Mouse (Mus musculus) kidney, postnatal 10 days (tissue): ENCODE measurements around the gene Rnpep.

ENCODE experiments used
- DNase-seq: peaks from one replicate; pipeline ENCODE4 v3.0.0; 2021; ENCODE audit warnings: mixed read lengths

The Rnpep gene

DNA sequence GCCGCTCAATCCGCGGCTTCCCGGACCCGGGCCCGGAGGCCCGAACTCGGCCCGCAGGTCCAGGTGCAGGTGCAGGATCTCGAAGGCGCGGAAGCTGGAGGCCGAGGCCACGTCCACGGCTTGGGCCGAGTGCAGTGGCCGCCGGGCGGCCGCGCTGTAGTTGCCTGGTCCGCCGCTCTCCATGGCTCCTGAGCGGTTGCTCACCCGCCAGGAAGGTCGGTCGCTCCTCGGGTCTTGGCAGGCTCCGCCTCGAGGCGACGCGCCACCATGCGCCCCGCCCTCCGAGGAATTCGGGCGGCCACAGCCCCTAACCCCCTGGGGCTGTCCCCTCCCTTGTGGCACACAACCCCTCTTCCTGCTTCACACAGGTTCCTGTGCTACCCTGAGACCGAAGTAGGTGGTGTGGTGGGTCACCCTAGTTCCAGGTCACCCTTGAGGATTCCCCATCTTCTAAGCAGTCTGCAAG lies at the start of gene Rnpep:
Gene Rnpep, minus strand, starts transcription at position 259 of the 466 bp plus-strand sequence.
- peak; percentile 82 for DNase-seq

GRCm38 (mm10) chr1:135330578-135330977 lies 46.7 kb upstream of the Rnpep start:
- DNase-seq = no peak

DNA sequence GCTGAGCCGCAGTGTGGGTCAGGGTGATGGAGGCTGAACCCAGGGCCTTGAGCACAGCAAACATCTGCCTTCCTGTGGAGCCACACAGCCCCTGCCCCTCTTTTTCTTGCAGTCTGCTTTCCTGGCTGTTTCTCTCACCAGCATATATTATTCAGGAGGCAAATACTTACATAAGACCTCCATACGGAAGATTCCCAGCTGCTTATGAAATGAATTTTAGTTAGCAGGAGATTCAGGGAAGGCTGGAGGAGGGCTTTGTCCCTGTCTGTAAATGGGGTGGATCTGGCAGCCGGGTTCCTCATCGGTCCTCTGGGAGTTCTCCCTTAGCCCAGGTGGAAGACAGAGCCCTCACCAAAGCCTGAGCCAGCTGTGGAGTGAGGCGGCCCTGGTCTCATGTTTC lies 44.5 kb upstream of the Rnpep start:
- no peak for DNase-seq

DNA sequence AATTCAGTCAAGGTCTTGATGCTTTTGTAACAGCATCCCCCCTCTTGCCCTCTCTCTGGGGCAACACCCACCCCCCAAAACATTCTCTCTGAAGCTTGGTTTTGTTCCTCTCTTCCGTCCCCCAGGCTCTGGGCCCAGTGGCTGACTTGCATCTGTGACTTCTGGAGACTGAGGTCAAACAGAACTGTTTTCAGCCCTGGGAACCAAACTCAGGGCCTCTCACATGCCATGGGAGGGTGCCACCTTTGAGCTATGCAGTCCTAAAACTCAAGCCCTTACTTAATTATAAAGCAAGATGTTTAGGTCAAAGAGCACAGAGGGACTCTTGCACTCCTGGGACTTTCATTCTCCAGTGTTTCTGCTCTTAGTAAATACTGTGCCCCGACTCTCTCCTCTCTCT lies 42.0 kb upstream of the Rnpep start:
- no peak for DNase-seq

DNA sequence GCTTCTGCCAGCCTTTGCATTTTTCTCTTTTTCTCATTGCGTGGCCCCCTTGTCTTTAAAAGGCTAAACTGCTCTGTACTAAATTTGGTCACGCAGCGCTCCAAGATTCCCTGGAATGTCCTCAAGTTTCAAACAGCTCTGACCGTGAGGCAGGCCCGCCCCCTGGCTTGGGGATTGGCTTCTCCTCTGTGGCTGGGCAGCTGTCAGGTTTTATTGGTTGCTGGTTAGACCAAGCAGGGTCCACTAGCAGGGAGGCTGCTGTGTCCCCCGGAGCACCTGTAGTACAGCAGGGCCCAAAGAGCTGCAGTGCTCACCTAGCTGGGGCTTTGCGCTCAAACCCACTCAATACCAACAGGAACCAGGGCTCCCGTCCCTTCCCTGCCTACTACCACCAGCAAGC lies 40.7 kb upstream of the Rnpep start, which contains the start of gene Lmod1:
Gene Lmod1, plus strand, starts transcription at position 237 of the 400 bp plus-strand sequence.
- DNase-seq = peak; percentile 84

- no peak for DNase-seq
Measured at GRCm38 (mm10) chr1:135323367-135323901, 39.5 kb upstream of the Rnpep start.

GRCm38 (mm10) chr1:135313284-135314031 lies 29.6 kb upstream of the Rnpep start, which contains the start of gene Timm17a:
Gene Timm17a (minus strand): TSS chr1:135313778.
- peak; percentile 96 for DNase-seq

DNA sequence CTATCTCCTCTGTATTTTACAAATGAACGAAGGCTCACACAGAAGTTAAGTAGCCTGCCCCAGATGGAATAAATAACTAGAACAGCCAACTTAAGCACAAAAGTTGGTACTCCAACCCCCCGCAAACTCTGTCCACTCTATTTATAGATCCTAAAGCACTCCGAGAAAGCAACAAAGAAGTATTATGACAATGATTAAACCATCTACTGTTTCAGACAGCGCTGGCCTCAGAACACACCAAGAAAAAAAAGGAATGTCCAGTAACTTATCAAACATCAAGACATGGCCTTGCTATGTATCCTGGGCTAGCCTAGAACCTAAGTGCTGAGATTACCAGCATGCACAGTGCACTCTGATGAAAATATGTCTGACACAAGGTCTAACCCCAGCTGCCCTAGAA lies 28.3 kb upstream of the Rnpep start:
- DNase-seq = no peak

GRCm38 (mm10) chr1:135311356-135311755 lies 27.5 kb upstream of the Rnpep start:
- peak; percentile 49 for DNase-seq

- no peak for DNase-seq
Measured at GRCm38 (mm10) chr1:135290908-135291307, 7.0 kb upstream of the Rnpep start.

DNA sequence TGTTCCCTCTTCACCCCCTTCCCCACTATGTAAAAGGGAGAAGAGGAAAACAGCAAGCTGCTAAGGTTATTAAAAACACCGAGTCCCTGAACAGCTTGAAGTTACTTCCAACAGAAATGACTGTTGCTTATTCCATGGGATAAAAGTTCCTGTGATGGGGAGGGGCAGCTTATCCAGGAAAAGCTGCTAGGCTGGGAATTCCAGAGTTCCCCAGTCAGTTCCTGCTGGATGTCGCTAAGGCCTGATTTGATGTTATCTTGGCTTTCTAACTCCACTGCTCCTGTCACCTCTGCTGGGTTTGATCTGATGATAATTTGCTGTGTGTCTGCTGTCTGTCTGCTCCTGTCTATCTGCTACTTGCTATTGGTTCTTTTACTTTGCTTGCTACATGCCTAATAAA lies 2.4 kb upstream of the Rnpep start:
- no peak for DNase-seq

DNA sequence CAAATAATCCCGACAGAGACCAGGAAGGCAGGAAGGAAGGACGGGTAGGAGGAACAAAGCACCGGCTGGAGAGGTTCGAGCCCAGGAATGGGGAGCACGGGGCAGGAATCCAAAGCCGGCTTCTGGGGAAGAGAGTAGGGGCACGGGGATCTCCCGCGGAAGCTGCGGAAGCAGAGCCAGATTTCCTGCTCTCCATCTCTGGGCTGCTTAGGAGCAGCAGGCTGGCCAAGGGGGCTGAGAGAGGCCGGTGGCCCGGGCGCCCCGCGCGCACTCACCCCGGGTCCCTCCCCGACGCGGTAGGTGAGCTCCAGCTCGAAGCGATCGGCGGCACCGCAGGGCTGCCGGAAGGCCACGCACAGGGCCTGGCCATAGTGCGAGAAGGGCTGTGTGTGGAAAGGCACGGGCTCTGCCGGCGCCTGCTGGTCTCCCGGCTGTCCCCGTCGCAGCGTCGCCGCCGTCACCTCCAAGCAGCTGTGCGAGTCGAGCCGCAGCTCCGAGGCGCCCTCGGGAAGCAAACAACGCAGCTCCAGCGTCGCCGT lies 528 bp downstream of the Rnpep start:
- DNase-seq = peak; percentile 58

GRCm38 (mm10) chr1:135282536-135283286 lies 1.2 kb downstream of the Rnpep start:
- DNase-seq = no peak

- no peak for DNase-seq
Measured at GRCm38 (mm10) chr1:135281841-135282240, 2.0 kb downstream of the Rnpep start.

DNA sequence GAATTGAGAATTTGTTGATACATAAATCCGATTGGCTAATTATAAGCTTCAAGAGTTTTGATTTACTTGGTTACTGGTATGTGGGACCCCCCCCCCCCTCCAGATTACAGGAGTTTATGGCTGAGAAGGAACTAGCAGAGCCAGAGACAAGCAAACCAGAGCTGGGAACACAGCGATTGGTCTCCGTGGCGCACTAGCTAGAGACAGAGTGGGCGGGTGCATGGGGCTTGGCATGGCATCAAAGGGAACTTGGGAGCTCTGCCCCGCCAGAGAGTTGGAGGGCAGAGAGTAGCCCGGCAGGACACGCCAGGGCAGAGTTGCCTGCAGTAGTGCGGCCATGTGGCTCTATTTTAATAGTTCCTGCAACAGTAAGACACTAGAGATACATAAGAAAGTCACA lies 3.2 kb downstream of the Rnpep start:
- DNase-seq = peak; percentile 77

- no peak for DNase-seq
Measured at GRCm38 (mm10) chr1:135271371-135271770, 12.5 kb downstream of the Rnpep start.

DNA sequence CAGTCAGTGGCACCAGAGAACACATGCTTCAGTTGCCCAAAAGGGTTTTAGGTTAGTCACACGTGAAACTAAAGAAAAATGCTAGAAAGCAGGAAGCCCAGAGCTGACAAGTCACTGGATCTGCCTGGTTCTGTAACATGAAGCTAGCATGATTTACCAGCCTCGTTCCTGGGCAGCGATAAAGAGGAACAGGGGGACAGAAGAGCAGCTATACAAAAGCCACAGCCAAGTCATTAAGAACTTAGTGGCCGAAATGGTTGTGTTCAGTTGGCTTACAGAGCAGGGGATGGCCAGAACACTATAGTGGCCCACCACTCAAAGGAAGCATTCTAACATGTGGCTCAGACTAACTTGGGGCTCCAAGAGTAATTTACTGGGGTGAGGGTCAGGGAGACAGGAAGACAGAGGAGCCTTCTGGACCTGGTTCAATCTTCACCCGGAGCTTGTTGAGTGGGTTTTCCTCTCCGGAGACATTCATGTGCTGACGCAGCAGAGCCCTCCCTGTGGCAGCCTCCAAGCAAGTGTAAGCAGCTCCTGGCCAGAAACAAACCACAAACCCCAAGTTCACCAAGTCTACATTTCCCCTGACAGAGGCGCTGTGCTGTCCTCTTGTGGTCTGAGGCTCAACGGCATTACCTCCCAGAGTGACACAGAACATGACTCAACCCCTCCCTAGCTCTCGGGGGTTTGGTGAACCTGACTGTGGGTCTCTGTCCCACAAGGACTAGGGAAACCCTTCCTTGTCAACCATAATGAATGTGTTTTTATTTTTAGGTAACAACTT lies 16.0 kb downstream of the Rnpep start:
- no peak for DNase-seq

- DNase-seq = no peak
Measured at GRCm38 (mm10) chr1:135265834-135266233, 18.1 kb downstream of the Rnpep start.

DNA sequence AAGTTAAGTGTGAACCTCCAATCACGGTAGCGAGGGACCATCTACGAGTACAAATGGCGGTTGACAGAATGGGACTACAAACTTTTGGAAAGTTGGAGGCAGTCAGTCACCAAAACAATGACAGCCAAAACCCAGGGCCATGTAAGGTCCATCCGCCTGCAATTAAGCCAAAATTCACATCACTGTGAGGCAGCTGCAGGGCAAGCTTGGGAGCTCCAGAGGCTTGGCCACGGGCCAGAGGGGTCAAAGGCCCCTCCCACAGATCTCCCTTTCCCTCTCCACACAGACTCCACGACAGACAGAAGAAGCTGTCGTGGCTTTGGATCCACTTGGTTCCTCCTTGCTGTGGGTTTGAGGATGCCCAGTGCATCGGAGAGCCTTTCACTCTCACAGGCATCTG lies 20.6 kb downstream of the Rnpep start:
- peak; percentile 58 for DNase-seq

DNA sequence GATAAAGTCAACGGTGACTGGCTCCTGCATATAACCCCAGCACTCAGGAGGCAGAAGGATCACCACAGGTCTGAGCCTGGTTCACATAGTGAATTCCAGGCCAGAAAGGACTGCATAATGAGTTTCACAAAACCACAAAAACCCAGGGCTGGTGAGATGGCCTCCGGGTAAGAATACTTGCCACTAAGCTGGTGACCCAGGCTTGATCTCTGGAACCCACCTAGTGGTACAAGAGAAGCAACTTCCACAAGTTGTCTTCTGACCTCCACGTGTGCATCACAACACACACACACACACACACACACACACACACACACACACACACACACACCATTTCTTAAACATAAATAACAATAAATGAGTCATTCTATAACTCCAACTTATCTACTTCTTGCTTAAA lies 21.6 kb downstream of the Rnpep start:
- DNase-seq = no peak

- no peak for DNase-seq
Measured at GRCm38 (mm10) chr1:135260931-135261330, 23.0 kb downstream of the Rnpep start.

GRCm38 (mm10) chr1:135259128-135259436 lies 24.8 kb downstream of the Rnpep start:
- peak; percentile 92 for DNase-seq
